Mouse (Mus musculus) gastrocnemius, postnatal 36 days (tissue): ENCODE measurements around the gene 9230112D13Rik. TPM values are rescaled to one million over a fixed set of nuclear protein-coding genes. Genes with fewer than 3 reads are reported as not detected.

ENCODE experiments used
- DNase-seq, 2 experiments: peaks; one replicate each; pipeline ENCODE4 v3.0.0; 2022
- intact Hi-C: fragments of 180-260 bp; cut with DNase I; formaldehyde crosslinking; loops from one replicate; pipeline ENCODE4 v1.15.1; 2025
- long read RNA-seq, 2 experiments: library from polyadenylated mRNA; stranded (forward); transcript quantifications; one replicate each; pipeline ENCODE4 v2.0.0; 2021
- total RNA-seq, 2 experiments: library from RNA; stranded (reverse); gene quantifications; 2 replicates each; pipeline ENCODE4 v1.2.3; 2021

The 9230112D13Rik gene
- total RNA-seq = not detected
- long read RNA-seq, experiment 1 = 0 reads
- long read RNA-seq, experiment 2 = 0 reads

DNA sequence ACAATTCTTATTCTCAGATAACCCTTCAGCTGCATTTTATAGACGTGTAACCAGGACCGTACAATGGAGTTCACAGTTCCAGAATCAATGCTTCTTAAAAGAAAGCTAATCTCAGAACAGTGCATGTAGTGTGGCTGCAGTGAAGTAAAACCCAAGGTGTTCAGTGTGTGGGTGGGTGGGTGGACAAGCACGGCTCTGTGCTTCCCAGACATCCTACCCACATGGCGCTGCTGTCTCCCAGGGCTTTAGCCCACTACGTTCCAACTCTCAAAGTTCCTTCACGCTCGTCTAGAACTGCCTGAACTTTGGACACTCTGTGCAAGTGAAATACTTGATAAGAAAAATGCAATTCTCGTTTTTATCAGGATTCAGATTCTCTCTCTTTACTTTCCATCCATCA, at the start of gene 9230112D13Rik:
Gene 9230112D13Rik, minus strand, starts transcription at position 101 of the 400 bp plus-strand sequence.
- intact Hi-C loops = no loop called here
- DNase-seq = no peak

- intact Hi-C loops = no loop called here
- DNase-seq = no peak
Measured at GRCm38 (mm10) chr14:34571610-34572387, 49.2 kb upstream of the 9230112D13Rik start.

- DNase-seq = no peak
- intact Hi-C loops = no loop called here
Measured at GRCm38 (mm10) chr14:34570903-34571302, 48.3 kb upstream of the 9230112D13Rik start.

DNA sequence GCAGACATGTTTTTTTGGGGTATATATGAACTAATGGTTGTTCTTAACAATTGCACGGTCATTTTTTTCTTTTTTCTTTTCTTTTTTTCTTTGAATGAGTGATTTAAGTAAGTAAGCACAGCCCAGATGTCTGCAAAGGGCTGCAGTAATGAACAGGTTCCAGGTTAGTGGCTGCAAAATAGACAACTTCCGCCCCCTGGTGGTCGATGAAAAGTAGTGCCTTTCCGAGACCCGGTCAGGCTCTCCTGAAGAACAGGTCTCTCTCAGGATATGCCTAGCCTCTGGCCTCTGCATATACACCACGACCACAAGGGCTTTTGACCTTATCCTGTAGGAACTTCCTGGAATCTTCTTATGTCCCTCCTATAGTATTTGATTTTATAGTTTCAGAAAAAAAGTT, 47.7 kb upstream of the 9230112D13Rik start:
- intact Hi-C loops = no loop called here
- peak in 1 of 2 experiments; percentile 69 for DNase-seq

DNA sequence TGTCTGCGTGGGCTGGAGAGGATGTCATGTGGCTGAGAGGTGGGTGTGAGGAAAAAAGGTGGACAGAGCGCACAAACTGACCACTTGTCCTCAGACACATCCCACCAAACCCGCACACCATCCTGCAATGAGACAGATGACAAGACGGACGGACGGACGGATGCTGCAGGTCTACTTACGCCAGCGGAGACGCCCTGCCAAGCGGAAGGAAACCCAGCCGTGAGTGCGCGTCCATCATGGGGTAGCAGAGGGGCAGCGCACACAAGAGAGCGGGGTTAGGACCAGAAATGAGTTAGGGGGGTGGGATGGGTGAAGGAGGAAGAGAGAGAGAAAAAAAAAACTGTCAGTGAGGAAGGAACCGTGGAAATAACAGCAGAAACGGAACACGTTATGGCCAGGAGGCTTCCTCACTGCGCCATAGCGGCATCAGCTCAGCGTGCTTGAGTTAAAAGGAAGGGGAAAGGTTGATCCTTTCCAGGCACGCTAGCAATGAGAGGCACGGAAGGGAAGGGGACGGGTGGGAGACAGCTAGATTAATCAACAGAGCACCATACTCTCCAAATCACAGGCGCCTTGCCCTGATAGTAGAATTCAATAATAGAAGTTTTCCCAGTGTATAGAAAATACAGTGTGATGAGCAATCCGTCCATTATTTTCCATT, 47.1 kb upstream of the 9230112D13Rik start:
- DNase-seq = no peak
- intact Hi-C loops = no loop called here

DNA sequence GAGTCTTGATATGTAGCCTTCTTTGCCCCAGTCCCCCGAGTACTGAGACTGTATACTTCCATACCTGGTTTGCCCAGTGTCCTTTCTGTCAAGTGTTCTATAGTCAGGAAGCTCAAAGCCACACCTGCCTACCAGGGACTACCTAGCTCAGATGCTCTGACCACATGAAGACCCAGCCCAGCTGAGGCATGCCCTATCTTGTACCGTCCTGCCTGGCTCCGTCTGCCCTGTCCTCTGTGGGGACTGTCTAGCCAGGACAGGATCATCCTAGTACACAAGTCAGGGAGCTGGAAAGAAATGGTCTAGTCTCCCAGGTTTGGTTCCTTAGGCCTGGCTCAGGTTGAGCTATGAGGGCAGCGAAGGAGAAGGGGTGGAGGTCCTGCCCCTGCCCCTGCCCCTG, 46.0 kb upstream of the 9230112D13Rik start:
- intact Hi-C loops = no loop called here
- DNase-seq = no peak

- DNase-seq = no peak
- intact Hi-C loops = no loop called here
Measured at GRCm38 (mm10) chr14:34567697-34568096, 45.1 kb upstream of the 9230112D13Rik start.

DNA sequence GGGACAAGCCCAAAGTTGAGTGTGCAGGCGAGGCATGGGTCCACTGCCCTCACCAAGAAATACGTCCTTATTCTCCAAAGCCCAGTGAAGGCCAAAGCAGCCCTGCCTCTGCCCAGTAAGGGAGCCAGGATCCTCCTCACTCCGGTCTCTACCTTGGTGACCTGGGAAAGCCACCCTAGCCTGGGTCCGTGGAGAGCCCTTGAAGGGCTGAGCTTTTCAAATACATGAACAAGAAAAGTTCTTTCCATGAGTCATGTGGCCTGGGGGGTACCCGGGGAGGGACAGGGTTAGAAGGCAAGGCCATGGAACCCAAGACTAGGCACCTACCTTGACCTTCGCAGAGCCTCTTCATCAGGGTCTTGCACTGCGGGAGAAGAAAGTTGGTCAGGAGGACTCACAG, 43.9 kb upstream of the 9230112D13Rik start:
- intact Hi-C loops = no loop called here
- DNase-seq = no peak

GRCm38 (mm10) chr14:34565711-34566110, 43.1 kb upstream of the 9230112D13Rik start:
- DNase-seq = peak in 1 of 2 experiments; percentile 72
- intact Hi-C loops = no loop called here

- DNase-seq = no peak
- intact Hi-C loops = no loop called here
Measured at GRCm38 (mm10) chr14:34564646-34565045, 42.0 kb upstream of the 9230112D13Rik start.

DNA sequence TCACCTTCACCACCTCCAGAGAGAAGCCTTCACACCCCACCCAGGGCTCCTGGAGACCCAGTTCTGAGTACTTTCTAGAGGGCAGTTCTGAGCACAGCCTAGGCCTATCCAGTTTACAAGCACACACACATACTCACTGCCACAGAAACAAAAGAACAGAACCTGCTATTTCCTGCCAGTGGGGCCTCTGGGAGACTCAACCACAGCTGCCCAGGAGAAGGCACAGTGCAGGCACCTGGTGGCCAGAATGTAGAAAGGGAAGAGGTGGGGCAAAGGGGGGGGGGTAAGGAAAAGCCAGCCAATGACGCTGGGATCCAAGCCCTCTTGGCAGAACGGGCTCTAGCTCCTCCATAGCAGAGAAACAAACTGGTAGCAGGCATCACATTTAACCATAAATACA, 39.8 kb upstream of the 9230112D13Rik start:
- intact Hi-C loops = no loop called here
- DNase-seq = no peak

GRCm38 (mm10) chr14:34561647-34562046, 39.0 kb upstream of the 9230112D13Rik start:
- intact Hi-C loops = no loop called here
- no peak for DNase-seq

DNA sequence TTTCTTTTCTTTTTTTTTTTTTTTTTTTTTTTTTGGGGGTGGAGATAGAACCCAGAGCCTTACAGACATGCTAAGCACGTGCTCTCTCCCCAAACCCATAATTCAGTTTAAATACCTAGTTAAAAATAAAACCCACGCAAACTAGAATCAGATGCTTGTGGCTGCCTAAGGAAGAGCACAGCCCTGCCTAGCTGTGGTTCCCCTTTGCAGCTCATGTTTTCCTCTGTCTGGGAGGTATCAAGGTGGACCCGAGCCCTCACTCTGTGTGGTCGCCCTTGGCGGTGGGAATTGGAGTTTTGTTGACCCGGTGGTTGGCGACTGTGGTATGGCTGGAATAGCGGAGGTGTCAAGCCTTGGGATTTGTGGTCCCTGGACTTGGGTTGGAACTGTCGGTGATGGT, 36.3 kb upstream of the 9230112D13Rik start:
- peak in 1 of 2 experiments; percentile 2 for DNase-seq
- intact Hi-C loops = no loop called here

DNA sequence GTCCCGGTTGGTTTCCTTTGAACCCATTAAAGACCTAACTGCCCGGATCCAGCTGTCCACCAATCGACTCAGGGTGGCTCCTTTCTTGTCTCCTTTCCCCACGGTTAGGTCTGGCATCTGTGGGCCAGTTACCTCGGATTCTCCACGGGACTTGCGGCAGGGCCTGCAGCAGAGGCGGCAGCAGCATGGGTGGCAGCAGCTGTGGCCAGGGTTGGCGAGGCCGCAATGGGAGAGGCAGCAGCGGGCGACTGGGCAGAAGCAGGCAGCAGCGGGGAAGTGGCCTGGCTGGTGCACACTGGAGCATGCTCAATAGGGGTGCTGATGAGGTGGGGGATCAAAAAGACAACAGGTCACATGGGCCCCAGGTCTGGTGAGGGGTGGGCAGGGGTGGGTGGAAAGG, 32.6 kb upstream of the 9230112D13Rik start:
- DNase-seq = peak in 1 of 2 experiments; percentile 8

GRCm38 (mm10) chr14:34554047-34554446, 31.4 kb upstream of the 9230112D13Rik start:
- intact Hi-C loops = loop anchor here (5.0 kb wide), 2 partner anchors 182 to 1107 kb away; partner anchors contain the start of genes Mapk8 and Sncg
- peak in 1 of 2 experiments; percentile 34 for DNase-seq

More for the DNA sequence above, 32.6 kb upstream of the 9230112D13Rik start:
- intact Hi-C loops = no loop called here

DNA sequence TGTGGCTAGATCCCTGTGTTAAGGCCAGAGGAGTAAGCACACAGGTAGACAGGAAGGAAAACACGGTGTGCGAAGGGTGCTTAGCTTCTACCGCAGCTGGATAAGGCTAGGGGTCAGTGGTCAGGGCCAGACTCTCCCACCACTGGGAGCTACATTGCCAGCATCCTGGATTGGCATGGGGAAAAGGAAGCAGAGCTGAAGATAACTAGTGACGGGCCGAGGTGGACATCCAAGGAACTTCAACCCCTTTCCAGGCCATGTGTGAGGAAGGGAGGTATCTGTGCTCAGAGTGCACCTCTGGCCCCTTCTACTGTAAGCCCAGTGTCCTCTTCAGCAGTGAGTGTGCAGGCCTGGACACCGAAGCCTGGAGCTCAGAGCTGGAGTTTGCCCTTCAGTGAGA, 30.9 kb upstream of the 9230112D13Rik start:
- intact Hi-C loops = loop anchor here (5.0 kb wide), 2 partner anchors 181 to 1106 kb away; partner anchors contain the start of genes Mapk8 and Sncg
- DNase-seq = peak in 1 of 2 experiments; percentile 3

- DNase-seq = no peak
- intact Hi-C loops = loop anchor here (5.0 kb wide), 2 partner anchors 180 to 1105 kb away; partner anchors contain the start of genes Mapk8 and Sncg
Measured at GRCm38 (mm10) chr14:34552226-34552625, 29.6 kb upstream of the 9230112D13Rik start.

DNA sequence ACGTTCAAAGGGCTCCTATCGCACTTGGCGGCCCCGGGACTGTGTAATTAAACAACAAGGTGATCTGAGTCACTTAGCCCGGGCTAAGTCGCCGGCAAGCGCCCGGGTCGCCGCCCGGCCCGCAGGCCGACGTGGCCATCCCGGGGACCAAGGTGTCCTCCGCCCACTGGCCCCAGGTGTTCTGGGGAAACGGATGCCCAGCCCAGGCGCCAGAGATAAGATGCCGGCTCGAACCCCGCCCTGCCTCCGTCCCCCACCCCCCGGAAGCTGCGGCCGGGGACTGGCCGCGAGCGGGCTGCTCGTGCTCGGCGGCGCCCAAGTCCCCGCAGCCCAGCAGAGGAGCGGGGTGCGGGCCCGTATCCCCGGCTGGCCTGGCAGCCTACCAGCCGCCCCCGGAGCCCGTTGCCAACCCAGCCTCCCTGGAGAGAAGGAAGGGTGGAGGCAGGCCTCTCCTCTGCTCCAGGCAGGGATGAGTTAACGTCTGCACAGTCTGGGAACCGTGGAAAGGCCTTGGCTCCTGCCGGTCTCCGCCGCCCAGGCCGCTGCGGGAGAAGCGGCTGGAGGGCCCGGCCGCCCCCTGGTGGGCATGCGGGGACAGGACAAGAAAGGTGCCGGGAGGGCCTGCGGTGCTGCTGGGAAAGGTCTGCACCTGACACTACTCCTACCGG, 26.5 kb upstream of the 9230112D13Rik start:
- intact Hi-C loops = loop anchor here (2.0 kb wide), 1 partner anchor 90 kb away; no protein-coding TSS in a partner anchor

DNA sequence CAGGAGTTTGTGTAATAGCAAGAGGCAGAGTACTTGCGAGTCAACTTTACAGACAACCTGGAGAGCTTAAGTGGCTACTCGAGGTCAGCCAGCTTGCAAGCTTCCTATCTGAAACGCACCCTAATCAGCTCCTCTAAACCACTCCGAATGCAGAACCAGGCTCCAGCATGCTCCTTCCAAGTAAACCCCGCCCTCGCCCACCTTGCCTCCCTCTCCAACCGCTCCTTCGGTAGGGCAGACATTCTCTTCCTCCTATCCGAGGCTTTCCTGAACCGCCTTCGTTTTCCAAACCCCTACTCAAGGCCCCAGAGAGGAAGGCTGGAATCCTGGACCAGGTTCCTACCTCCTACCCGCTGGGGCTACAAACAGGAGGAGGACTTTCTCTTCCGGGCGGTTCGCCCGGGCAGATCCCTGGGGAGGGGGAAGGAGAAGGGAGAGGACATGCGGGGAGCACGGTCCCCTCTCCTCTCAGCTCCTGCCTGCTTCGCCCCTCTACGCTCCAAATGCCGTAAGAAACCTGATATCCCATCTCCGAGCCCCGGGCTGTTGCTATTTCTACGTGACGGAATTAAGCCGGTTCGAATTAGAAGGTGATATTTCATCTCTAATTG, 25.9 kb upstream of the 9230112D13Rik start:
- intact Hi-C loops = loop anchor here (2.0 kb wide), 1 partner anchor 90 kb away; no protein-coding TSS in a partner anchor
- DNase-seq = peak; percentile 67 to 76

More for the DNA sequence above, 26.5 kb upstream of the 9230112D13Rik start:
- peak; percentile 75 to 76 for DNase-seq

- intact Hi-C loops = no loop called here
- no peak for DNase-seq
Measured at GRCm38 (mm10) chr14:34544545-34544944, 21.9 kb upstream of the 9230112D13Rik start.
